ENCODE assay signal across 9 mouse cellular contexts in genomic region chr14:118735114-118735513, GRCm38 (mm10). TPM values are rescaled to one million over a fixed set of nuclear protein-coding genes. Genes with fewer than 3 reads are reported as not detected.
DNase-seq lines count a peak whose midpoint lies in the region; ATAC-seq and TF ChIP-seq lines count a peak whose summit lies in the region.
"Had no signal": no experiment of that assay in that cellular context is flagged by ENCODE, and none has a peak within 500 bp of the region (broad histone marks: within the 10 kb centered on the region; RNA-seq: fewer than 3 reads in every experiment).

No protein-coding gene starts in this region.

- H3K9me3 ChIP-seq in limb, embryonic 14.5 days (ENCODE audit: control insufficient read depth, low read length) = no peaks in the 10 kb centered on the region
- no peaks in the 10 kb centered on the region for H3K9me3 ChIP-seq in limb, embryonic 10.5 days (replicated peaks)
- no peaks in the 10 kb centered on the region; the same call in 1 of the 2 replicates for H3K9me3 ChIP-seq in hindbrain, embryonic 11.5 days (ENCODE audit: control insufficient read depth, low read length)
- 0 out of 2 replicates have a peak, but pooled peaks cover 2% of the 10 kb centered on the region for H3K9me3 ChIP-seq in neural tube, embryonic 14.5 days (ENCODE audit: control insufficient read depth, low read length)

- peak; percentile 55 for DNase-seq in limb, embryonic 14.5 days (ENCODE audit: low spot score)
- DNase-seq in limb, embryonic 10.5 days (ENCODE audit: low spot score) = no peak
- peak; percentile 78 for DNase-seq in embryo, embryonic 10 days (ENCODE audit: low spot score)
- peak; percentile 70 for DNase-seq in hindbrain, embryonic 11.5 days (ENCODE audit: low spot score)
- no peak for DNase-seq in urinary bladder, postnatal 4 days (ENCODE audit: low spot score in 2 of 2)
- DNase-seq in cerebellum, adult 9-10 months = no peak
- DNase-seq in adrenal gland, postnatal 4 days (ENCODE audit: low spot score in 2 of 2) = no peak
- DNase-seq: spleen, adult 18-20 months had no signal

- H3K4me3 ChIP-seq in limb, embryonic 14.5 days (replicated peaks; ENCODE audit: low read length) = no peak overlapping the region
- H3K4me3 ChIP-seq in limb, embryonic 10.5 days = no peak overlapping the region
- no peak overlapping the region for H3K4me3 ChIP-seq in hindbrain, embryonic 11.5 days (ENCODE audit: low read depth, low read length)
- no peak overlapping the region for H3K4me3 ChIP-seq in neural tube, embryonic 14.5 days (ENCODE audit: low read depth, low read length)

- no peak overlapping the region for H3K4me2 ChIP-seq in limb, embryonic 14.5 days (replicated peaks; ENCODE audit: low read depth, low read length, severe bottlenecking)
- no peak overlapping the region for H3K4me2 ChIP-seq in hindbrain, embryonic 11.5 days (replicated peaks; ENCODE audit: low read depth, low read length)
- no peak overlapping the region for H3K4me2 ChIP-seq in neural tube, embryonic 14.5 days (ENCODE audit: low read depth, low read length)

- TF ChIP-seq POLR2A in limb, embryonic 14.5 days (IDR thresholded peaks at IDR 0.05; ENCODE audit: borderline replicate concordance, extremely low read depth, insufficient read depth, insufficient read length) = no peak

- 74% methylated on average over 2 of the region's 2 CpGs for WGBS in limb, embryonic 14.5 days
- 91% methylated on average over 2 of the region's 2 CpGs for WGBS in limb, embryonic 10.5 days
- 36% methylated on average over 2 of the region's 2 CpGs for WGBS in hindbrain, embryonic 11.5 days
- WGBS in neural tube, embryonic 14.5 days = 22% methylated on average over 2 of the region's 2 CpGs

- no peaks in the 10 kb centered on the region for H3K4me1 ChIP-seq in limb, embryonic 14.5 days (ENCODE audit: control insufficient read depth, insufficient read depth, low read length)
- peaks cover 4% of the 10 kb centered on the region; the same call in 1 of the 2 replicates for H3K4me1 ChIP-seq in limb, embryonic 10.5 days
- no peaks in the 10 kb centered on the region for H3K4me1 ChIP-seq in hindbrain, embryonic 11.5 days (replicated peaks; ENCODE audit: control insufficient read depth, insufficient read depth, low read length)
- no peaks in the 10 kb centered on the region for H3K4me1 ChIP-seq in neural tube, embryonic 14.5 days (ENCODE audit: control insufficient read depth, insufficient read depth, low read length)

- no peak overlapping the region for H3K9ac ChIP-seq in limb, embryonic 14.5 days (ENCODE audit: low read depth, low read length, severe bottlenecking)
- H3K9ac ChIP-seq in hindbrain, embryonic 11.5 days (ENCODE audit: low read depth, low read length) = no peak overlapping the region
- H3K9ac ChIP-seq in neural tube, embryonic 14.5 days (replicated peaks; ENCODE audit: low read depth, low read length) = no peak overlapping the region

- H3K27ac ChIP-seq in limb, embryonic 14.5 days (replicated peaks; ENCODE audit: low read depth, low read length) = no peak overlapping the region
- no peak overlapping the region for H3K27ac ChIP-seq in limb, embryonic 10.5 days
- peak overlapping the region; percentile 13; the same call in 1 of the 2 replicates for H3K27ac ChIP-seq in hindbrain, embryonic 11.5 days (ENCODE audit: low read depth, low read length)
- no peak overlapping the region for H3K27ac ChIP-seq in neural tube, embryonic 14.5 days (ENCODE audit: low read depth, low read length)

- ATAC-seq in limb, embryonic 14.5 days (ENCODE audit: low FRiP score, low read depth) = no peak
- peak; percentile 93 for ATAC-seq in hindbrain, embryonic 11.5 days (ENCODE audit: low FRiP score)
- peak; percentile 91 for ATAC-seq in neural tube, embryonic 14.5 days (ENCODE audit: low read depth)

- no peaks in the 10 kb centered on the region for H3K36me3 ChIP-seq in limb, embryonic 14.5 days (ENCODE audit: control insufficient read depth, insufficient read depth, low read length)
- H3K36me3 ChIP-seq in limb, embryonic 10.5 days = no peaks in the 10 kb centered on the region
- H3K36me3 ChIP-seq in hindbrain, embryonic 11.5 days (ENCODE audit: control insufficient read depth, insufficient read depth, low read length) = no peaks in the 10 kb centered on the region
- H3K36me3 ChIP-seq in neural tube, embryonic 14.5 days (ENCODE audit: control insufficient read depth, insufficient read depth, low read length) = no peaks in the 10 kb centered on the region

- H3K27me3 ChIP-seq in limb, embryonic 14.5 days (ENCODE audit: control insufficient read depth, insufficient read depth, low read length) = no peaks in the 10 kb centered on the region
- no peaks in the 10 kb centered on the region for H3K27me3 ChIP-seq in limb, embryonic 10.5 days (ENCODE audit: low read depth, poor library complexity, severe bottlenecking)
- H3K27me3 ChIP-seq in hindbrain, embryonic 11.5 days (ENCODE audit: control insufficient read depth, insufficient read depth, low read length) = no peaks in the 10 kb centered on the region
- no peaks in the 10 kb centered on the region for H3K27me3 ChIP-seq in neural tube, embryonic 14.5 days (ENCODE audit: control insufficient read depth, insufficient read depth, low read length)

RNA-seq across cellular contexts. Expression of gene Abcc4, which starts 29.1 kb away (rescaled TPM):
- polyA plus RNA-seq in limb, embryonic 14.5 days (2012; rRNA removed) = 1.3 and 2.1 TPM in 2 replicates
- polyA plus RNA-seq in limb, embryonic 14.5 days (2014; fragmentation: Nextera tagmentation; extraction: Ambion mirVana) = 2.1 and 2.2 TPM in 2 replicates
- 2.1 and 2.5 TPM in 2 replicates for polyA plus RNA-seq in limb, embryonic 10.5 days (2016; fragmentation: Nextera tagmentation; extraction: Ambion mirVana)
- 3.2 and 3.9 TPM in 2 replicates for polyA plus RNA-seq in hindbrain, embryonic 11.5 days (2014; fragmentation: Nextera tagmentation; extraction: Ambion mirVana)
- 2.0 and 4.5 TPM in 2 replicates for polyA plus RNA-seq in neural tube, embryonic 14.5 days (2014; fragmentation: Nextera tagmentation; extraction: Ambion mirVana)
- total RNA-seq in adrenal gland, postnatal 4 days (2021) = 10 to 100 TPM in 1 of 2 experiments, 1 to 10 TPM in 1; 7.3 to 10.1 TPM

RNA-seq across cellular contexts. Expression of gene Cldn10, which starts 52.6 kb away (rescaled TPM):
- 0.61 and 0.65 TPM in 2 replicates for polyA plus RNA-seq in limb, embryonic 14.5 days (2012; rRNA removed)
- 1.4 and 1.8 TPM in 2 replicates for polyA plus RNA-seq in limb, embryonic 14.5 days (2014; fragmentation: Nextera tagmentation; extraction: Ambion mirVana)
- polyA plus RNA-seq in limb, embryonic 10.5 days (2016; fragmentation: Nextera tagmentation; extraction: Ambion mirVana) = 1.4 and 3.4 TPM in 2 replicates
- 0.89 and 0.99 TPM in 2 replicates for polyA plus RNA-seq in hindbrain, embryonic 11.5 days (2014; fragmentation: Nextera tagmentation; extraction: Ambion mirVana)
- 1.2 and 1.7 TPM in 2 replicates for polyA plus RNA-seq in neural tube, embryonic 14.5 days (2014; fragmentation: Nextera tagmentation; extraction: Ambion mirVana)
- 10 to 100 TPM in 1 of 2 experiments, under 1 TPM in 1; 0.54 to 10.3 TPM for total RNA-seq in adrenal gland, postnatal 4 days (2021)

Comparison
In these comparisons a context has a peak if more than half of its experiments do, and no peak if none do; other contexts are left out.
1. DNase-seq: peak in limb, embryonic 14.5 days (single experiment), embryo, embryonic 10 days (single experiment) and hindbrain, embryonic 11.5 days (single experiment); none in limb, embryonic 10.5 days (single experiment), urinary bladder, postnatal 4 days (0 of 2), cerebellum, adult 9-10 months (single experiment) and adrenal gland, postnatal 4 days (0 of 2).